Mouse (Mus musculus) forebrain, postnatal 0 days (tissue): ENCODE data around the gene Arrb1. TPM values are rescaled to one million over a fixed set of nuclear protein-coding genes. Genes with fewer than 3 reads are reported as not detected.

Source experiments
- ATAC-seq: fragments of 200-750 bp; cut with Nextera tagmentation; 2 replicates; pipeline ENCODE4 v1.8.0; 2017; ENCODE audit warnings: mild to moderate bottlenecking, moderate library complexity
- DNase-seq: peaks from one replicate; pipeline ENCODE4 v3.0.0-alpha.2; 2015
- H3K27ac ChIP-seq: fragments of 300-500 bp; sonication (generic); 2 replicates; pipeline ENCODE4 v1.5.1; 2014; ENCODE audit warnings: low read depth, mild to moderate bottlenecking, antibody characterized with exemption, low read length, moderate library complexity, mixed read lengths
- H3K27me3 ChIP-seq: fragments of 300-500 bp; sonication (generic); 2 replicates; pipeline ENCODE4 v1.6.1; 2014; ENCODE audit warnings: mild to moderate bottlenecking, low read length, mixed read lengths; ENCODE audit not compliant: insufficient read depth
- H3K36me3 ChIP-seq: fragments of 300-500 bp; sonication (generic); 2 replicates; pipeline ENCODE4 v1.6.1; 2014; ENCODE audit warnings: mild to moderate bottlenecking, moderate library complexity; ENCODE audit not compliant: insufficient read depth
- H3K4me1 ChIP-seq: fragments of 300-500 bp; sonication (generic); 2 replicates; pipeline ENCODE4 v1.6.1; 2014; ENCODE audit warnings: antibody characterized with exemption; ENCODE audit not compliant: insufficient read depth
- H3K4me2 ChIP-seq: fragments of 300-500 bp; sonication (generic); 2 replicates; pipeline ENCODE4 v1.6.1; 2014; ENCODE audit warnings: low read depth, mild to moderate bottlenecking, moderate library complexity
- H3K4me3 ChIP-seq: fragments of 300-500 bp; sonication (generic); 2 replicates; pipeline ENCODE4 v1.5.1; 2014; ENCODE audit warnings: low read depth, low read length, mixed read lengths
- H3K9ac ChIP-seq: fragments of 300-500 bp; sonication (generic); 2 replicates; pipeline ENCODE4 v1.6.1; 2014; ENCODE audit warnings: mild to moderate bottlenecking
- H3K9me3 ChIP-seq: fragments of 300-500 bp; sonication (generic); 2 replicates; pipeline ENCODE4 v1.6.1; 2016; ENCODE audit warnings: low read length
- CTCF ChIP-seq: sonication (generic); IDR thresholded peaks from 2 replicates; pipeline ENCODE4 v1.5.1; 2016; ENCODE audit warnings: antibody characterized with exemption, control low read depth, low read depth
- WGBS: fragments of 180-500 bp; shearing (Covaris S2); extraction: QIAGEN DNeasy Blood & Tissue Kit; methylation state at CpG from one replicate; pipeline ENCODE4 v1.1.7; 2014; 5-methylcytosine and 5-hydroxymethylcytosine counted together
- polyA plus RNA-seq: library from polyadenylated mRNA; unstranded; fragments of >200 nt; fragmentation: Nextera tagmentation; extraction: Ambion mirVana; gene quantifications from 2 replicates; pipeline ENCODE4 v1.2.1, GENCODE M21; 2015
- total RNA-seq: library from RNA; depleted of rRNA; stranded (reverse); fragments of >200 nt; gene quantifications from 2 replicates; pipeline ENCODE4 v1.2.3, GENCODE M21; 2014

Gene Arrb1
- total and polyA plus RNA-seq, 2 experiments from 2014 or later: 13.0 to 102 TPM

DNA sequence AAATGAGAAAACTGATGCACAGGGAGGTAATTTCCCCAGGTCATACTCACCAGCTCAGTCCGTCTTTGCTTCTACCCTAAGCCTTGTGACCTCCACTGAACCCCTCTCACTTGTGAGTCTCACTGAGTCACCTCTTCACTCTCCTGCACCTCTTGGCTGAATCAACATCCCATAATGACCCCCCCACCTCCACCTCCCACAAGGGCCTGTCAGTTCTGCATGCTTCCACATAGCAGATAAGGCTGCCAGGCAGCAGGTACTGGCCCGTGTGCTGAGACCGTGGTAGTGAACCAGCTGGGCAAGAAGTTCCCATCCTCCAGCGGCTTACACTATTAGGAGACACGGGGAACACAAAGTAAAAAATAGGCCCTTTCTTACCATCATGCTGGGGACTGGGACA lies 55.4 kb downstream of the Arrb1 start:
- no peak for ATAC-seq
- DNase-seq: no peak
- Histone ChIP-seq H3K9me3 (no peaks in the 10 kb centered on the region), H3K27me3 (no peaks in the 10 kb centered on the region), H3K27ac (no peak overlapping the region), H3K9ac (no peak overlapping the region), H3K36me3 (peaks cover 84% of the 10 kb centered on the region), H3K4me3 (no peak overlapping the region), H3K4me2 (no peak overlapping the region), H3K4me1 (no peaks in the 10 kb centered on the region)
- 70% methylated on average over 5 of the region's 5 CpGs for WGBS
- TF ChIP-seq CTCF: no peak

DNA sequence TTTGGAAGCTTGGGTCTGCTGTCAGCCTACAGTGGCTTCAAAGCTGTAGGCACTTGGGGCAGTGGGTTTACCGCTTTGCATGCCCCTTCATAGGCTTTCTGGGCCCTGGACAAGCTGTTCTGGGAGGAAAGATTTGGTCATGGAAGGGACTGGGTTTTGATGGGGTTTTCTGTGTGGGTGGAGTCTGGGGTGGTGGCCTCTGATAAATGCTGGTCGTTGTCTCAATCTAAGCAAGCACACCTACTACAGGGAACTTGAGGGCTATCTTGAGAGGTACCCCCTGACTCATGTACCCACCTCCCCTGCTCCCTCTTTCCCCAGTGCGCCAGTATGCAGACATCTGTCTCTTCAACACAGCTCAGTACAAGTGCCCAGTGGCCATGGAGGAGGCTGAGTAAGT lies 57.4 kb downstream of the Arrb1 start:
- Histone ChIP-seq H3K36me3 (peaks cover 92% of the 10 kb centered on the region), H3K9ac (no peak overlapping the region), H3K27me3 (no peaks in the 10 kb centered on the region), H3K4me3 (no peak overlapping the region), H3K4me2 (no peak overlapping the region), H3K4me1 (no peaks in the 10 kb centered on the region), H3K27ac (no peak overlapping the region), H3K9me3 (no peaks in the 10 kb centered on the region)
- 95% methylated on average over 3 of the region's 3 CpGs for WGBS
- no peak for DNase-seq
- ATAC-seq: no peak
- no peak for TF ChIP-seq CTCF

DNA sequence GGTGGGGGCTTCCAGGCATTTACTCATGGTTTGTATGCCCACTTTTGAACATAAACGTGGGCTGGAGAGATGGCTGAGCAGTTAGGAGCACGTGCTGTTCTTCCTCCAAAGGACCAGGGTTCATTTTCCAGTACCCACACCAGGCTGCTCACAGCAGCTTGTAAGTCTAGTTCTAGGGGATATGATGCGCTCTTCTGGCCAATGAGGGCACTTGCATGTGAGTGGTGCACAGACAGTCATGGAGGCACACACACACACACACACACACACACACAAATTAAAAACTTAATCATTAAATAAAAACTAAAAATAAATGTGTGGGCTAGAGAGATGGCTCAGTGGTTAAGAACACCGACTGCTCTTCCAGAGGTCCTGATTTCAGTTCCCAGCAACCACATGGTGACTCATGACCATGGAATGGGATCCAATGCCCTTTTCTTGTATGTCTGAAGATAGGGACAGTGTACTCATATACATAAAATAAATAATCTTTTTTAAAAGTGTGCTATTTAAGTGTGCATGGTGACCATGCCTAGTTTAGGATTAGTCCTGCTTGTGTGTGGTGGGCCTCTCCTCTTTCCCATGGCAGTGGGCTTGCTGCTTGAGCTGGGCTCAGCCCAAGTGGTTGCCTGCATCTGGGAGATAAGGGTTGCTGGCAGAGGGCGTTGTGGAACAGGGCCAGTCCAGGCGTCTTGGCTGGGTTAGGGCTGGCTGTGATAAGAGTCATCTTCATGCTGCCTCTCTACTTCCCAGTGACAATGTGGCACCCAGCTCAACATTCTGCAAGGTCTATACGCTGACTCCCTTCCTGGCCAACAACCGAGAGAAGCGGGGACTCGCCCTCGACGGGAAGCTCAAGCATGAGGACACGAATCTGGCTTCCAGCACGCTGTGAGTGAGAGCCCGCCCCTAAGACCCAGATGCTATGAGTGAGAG lies 58.9 kb downstream of the Arrb1 start:
- no peak overlapping the region for H3K4me2 ChIP-seq
- no peak for TF ChIP-seq CTCF
- H3K36me3 ChIP-seq: peaks cover 90% of the 10 kb centered on the region
- no peaks in the 10 kb centered on the region for H3K4me1 ChIP-seq
- H3K4me3 ChIP-seq: no peak overlapping the region
- WGBS: 88% methylated on average over 15 of the region's 15 CpGs
- no peak overlapping the region for H3K27ac ChIP-seq
- H3K9ac ChIP-seq: no peak overlapping the region
- no peaks in the 10 kb centered on the region for H3K9me3 ChIP-seq
- DNase-seq (no peak), ATAC-seq (no peak)
- no peaks in the 10 kb centered on the region for H3K27me3 ChIP-seq

DNA sequence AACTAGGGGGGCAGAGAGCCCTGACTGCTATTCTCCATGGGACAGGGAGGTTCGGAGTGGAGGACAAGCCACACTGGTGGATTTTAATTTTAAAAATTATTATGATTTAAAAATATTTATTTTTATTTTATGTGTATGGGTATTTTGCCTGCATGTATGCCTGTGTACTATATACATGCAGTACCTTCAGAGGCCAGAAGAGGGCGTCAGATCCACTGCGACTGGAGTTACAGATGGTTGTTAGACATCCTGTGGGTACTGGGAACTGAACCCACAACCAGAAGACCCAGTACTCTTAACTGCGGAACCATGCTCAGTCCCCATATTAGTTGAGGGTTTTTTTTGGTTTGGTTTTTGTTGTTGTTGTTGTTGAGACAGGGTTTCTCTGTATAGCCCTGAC lies 63.5 kb downstream of the Arrb1 start:
- no peak overlapping the region for H3K4me3 ChIP-seq
- H3K4me1 ChIP-seq: no peaks in the 10 kb centered on the region
- peak; percentile 43 for TF ChIP-seq CTCF
- H3K9ac ChIP-seq: no peak overlapping the region
- H3K27ac ChIP-seq: no peak overlapping the region
- H3K9me3 ChIP-seq: no peaks in the 10 kb centered on the region
- H3K4me2 ChIP-seq: no peak overlapping the region
- H3K27me3 ChIP-seq: no peaks in the 10 kb centered on the region
- peaks cover 92% of the 10 kb centered on the region for H3K36me3 ChIP-seq
- no peak for DNase-seq
- WGBS: 77% methylated on average over 4 of the region's 4 CpGs
- no peak for ATAC-seq

DNA sequence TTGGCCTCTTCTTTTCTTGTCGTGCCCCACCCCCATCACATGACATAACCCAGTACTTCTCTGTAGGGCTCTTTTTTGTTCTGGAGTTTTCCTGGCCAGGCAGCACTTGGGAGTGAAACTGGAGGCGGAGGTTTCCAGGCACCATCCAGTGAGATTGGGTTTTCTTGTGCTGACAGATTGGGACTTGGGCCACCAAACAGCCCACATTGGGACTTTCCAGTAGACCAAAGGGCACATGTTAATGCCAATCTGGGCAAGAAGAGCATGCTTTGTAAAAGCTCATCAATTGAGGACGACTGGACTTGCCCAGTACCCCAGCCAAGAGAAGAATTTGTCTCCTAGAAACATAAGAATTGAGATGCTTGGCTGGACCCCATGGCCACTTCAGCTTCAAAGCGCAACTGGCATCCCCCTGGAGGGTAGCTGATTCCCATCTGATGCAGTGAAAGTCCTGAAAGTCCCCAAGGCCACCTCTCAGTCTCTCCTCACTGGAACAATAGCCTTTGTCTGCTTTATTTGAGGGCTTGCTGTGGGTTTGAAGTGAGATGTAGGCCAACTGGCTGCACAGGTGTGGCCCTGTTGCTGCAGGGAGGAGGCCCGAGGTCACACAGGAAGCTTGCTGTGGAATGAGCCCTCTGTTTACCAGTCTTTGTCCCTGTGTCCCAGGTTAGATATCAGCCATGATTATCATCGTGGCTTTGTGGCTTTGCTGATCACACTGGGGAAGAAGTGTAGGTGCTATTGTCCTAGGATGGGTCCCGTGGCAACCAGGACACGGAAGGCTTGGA lies 68.8 kb downstream of the Arrb1 start:
- Histone ChIP-seq H3K36me3 (peaks cover 48% of the 10 kb centered on the region), H3K27me3 (no peaks in the 10 kb centered on the region), H3K9ac (no peak overlapping the region), H3K9me3 (no peaks in the 10 kb centered on the region), H3K27ac (no peak overlapping the region), H3K4me3 (no peak overlapping the region), H3K4me1 (no peaks in the 10 kb centered on the region), H3K4me2 (no peak overlapping the region)
- no peak for TF ChIP-seq CTCF
- DNase-seq (peak; percentile 21), ATAC-seq (peak; percentile 45)
- WGBS: 79% methylated on average over 8 of the region's 8 CpGs

DNA sequence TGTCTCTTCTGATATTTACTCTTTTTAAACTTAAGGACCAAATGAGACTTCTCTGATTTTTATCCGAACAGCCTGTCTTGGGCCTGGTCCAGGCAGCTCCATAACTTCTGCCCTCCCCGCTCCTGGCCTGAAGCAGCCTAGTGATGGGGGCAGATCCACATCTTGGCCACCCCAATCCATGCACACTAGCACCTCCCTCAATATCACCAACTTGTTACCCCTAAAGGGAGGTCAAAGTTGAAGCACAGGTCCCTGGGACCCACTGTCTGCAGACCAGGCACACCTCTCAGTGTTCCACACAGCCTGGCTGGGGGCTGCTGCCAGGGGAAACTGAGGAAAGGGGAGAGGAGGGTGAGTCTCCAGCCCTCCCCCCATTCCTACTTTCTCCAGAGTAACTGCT lies 69.8 kb downstream of the Arrb1 start:
- Histone ChIP-seq H3K27me3 (no peaks in the 10 kb centered on the region), H3K4me2 (no peak overlapping the region), H3K27ac (no peak overlapping the region), H3K9me3 (no peaks in the 10 kb centered on the region), H3K4me3 (no peak overlapping the region), H3K9ac (no peak overlapping the region), H3K36me3 (peaks cover 39% of the 10 kb centered on the region), H3K4me1 (no peaks in the 10 kb centered on the region)
- no peak for DNase-seq
- TF ChIP-seq CTCF: no peak
- WGBS: 93% methylated on average over 2 of the region's 2 CpGs
- no peak for ATAC-seq

DNA sequence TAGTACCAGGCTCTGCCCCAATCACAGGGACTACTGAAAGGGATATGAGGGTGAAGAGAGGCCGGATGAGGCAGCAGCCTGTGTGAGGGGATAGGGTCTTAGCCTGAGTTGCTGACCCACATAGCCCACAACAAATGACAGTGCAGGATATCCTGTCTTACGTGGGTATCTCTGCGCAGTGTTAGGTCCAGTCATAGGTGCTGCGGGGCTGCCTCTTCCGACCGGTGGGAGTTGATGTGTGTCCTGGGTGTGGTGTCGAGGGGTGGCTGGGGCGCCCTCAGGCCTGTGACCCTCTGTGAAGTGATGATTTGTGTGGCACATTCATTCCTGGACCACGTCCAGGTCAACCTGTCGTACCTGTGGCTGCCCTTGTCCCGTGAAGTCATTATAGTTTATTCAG lies 71.0 kb downstream of the Arrb1 start:
- 82% methylated on average over 11 of the region's 11 CpGs for WGBS
- H3K9me3 ChIP-seq: no peaks in the 10 kb centered on the region
- no peaks in the 10 kb centered on the region for H3K4me1 ChIP-seq
- H3K4me2 ChIP-seq: no peak overlapping the region
- H3K27me3 ChIP-seq: no peaks in the 10 kb centered on the region
- ATAC-seq (no peak), DNase-seq (no peak)
- TF ChIP-seq CTCF: no peak
- H3K4me3 ChIP-seq: no peak overlapping the region
- no peak overlapping the region for H3K27ac ChIP-seq
- no peak overlapping the region for H3K9ac ChIP-seq
- H3K36me3 ChIP-seq: peaks cover 28% of the 10 kb centered on the region
